Mouse (Mus musculus): ENCODE measurements around the gene Bin2. TPM values are rescaled to one million over a fixed set of nuclear protein-coding genes. Genes with fewer than 3 reads are reported as not detected.
A peak's percentile ranks its signal among the peaks of the same experiment; 100 is the strongest.
"Not testable (repeated sequence)": the region's sequence is repeated elsewhere in the genome, so short reads cannot be mapped to it uniquely, and the experiment has no call there.

The Bin2 gene
- total RNA-seq, 2 experiments from 2014 or later = 0.53 to 0.89 TPM

DNA sequence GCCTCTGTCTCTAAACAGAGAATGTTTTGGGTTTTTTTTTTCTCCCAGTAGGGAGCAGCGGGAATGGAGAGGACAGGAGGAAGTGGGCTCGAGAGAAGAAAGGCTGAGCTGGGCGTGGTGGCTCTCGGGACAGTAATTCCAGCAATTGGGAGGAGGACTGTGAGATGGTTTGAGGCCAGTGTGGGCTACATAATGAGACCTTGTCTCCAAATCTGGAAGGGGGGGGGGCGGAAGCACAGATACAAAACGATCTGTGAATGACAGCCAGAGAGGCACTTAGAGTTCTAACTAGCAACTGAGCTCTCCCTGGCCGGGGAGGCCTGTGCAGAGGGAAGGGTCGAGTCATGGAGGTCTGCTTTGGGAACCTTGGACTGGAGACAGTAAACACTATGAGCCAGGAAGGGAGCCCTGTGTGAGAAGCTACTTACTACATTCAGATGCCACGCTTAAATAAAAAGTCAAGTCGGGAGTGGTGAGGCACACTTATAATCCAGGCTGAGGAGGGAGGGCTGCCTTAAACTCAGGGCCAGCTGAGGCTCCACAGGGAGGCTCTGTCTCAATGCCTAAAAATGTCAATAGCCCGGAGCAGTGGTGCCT lies 41.5 kb downstream of the Bin2 start:
- intact Hi-C loops (cut with DNase I; ENCODE audit: low total_unique reads) = no loop called here

DNA sequence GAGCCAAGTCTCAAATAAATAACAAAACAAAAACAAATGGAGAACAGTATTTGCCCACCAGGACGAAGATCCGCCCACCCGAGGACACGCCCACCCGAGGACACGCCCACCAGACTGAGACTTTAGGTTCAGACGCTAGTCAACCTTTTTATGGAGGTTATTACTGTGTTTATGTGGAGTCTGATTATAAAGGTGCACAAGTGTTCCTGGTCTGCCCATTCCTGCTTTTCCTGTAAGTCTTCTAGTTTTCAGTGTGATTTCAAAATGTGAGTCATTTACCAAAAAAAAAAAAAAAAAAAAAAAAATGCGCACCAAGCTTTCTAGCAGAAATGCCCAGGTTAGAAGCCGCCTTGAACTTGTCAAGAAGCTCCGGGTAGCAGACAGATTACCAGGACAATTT lies 42.1 kb downstream of the Bin2 start:
- intact Hi-C loops (cut with DNase I; ENCODE audit: low total_unique reads) = no loop called here
- no peak for DNase-seq

More for the DNA sequence above, 41.5 kb downstream of the Bin2 start:
- DNase-seq = no peak

DNA sequence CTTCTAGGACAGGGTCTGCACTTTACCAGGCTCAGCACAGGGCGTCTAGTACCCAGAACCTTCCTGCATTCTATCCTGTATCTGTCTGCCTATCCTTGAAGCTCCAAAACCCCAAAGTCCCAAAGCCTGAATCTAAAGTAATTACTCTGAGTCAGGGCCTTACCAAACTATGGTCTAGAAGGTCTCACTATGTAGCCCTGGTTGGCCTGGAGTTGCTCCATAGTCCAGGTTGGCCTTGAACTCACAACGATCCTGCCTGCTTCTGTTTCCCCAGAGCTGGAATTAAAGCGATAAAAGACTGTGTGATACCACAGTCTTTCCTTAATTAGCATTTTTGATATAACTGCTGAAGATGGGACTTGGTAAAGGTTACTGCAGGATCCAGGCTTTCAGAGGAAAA lies 44.9 kb downstream of the Bin2 start:
- intact Hi-C loops (cut with DNase I; ENCODE audit: low total_unique reads) = no loop called here
- no peak for DNase-seq

DNA sequence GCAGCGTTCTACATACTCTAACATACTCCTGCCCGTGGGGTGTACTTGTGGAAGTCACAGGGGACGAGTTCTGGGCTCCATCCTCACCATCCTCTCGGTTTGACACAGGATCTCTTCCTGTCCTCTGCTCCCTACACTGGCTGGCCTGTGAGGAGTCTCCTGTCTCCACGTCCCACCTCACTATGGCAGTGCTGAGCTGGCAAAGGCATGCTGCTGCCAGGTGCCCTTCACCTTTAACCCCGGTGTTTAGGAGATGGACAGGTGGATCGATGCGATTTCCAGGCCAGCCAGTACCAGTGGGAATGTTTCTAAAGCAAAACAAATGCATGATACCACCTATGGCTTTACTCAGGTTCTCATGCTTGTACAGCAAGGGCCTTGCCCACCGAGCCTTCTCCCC lies 45.6 kb downstream of the Bin2 start:
- no peak for DNase-seq
- intact Hi-C loops (cut with DNase I; ENCODE audit: low total_unique reads) = no loop called here

DNA sequence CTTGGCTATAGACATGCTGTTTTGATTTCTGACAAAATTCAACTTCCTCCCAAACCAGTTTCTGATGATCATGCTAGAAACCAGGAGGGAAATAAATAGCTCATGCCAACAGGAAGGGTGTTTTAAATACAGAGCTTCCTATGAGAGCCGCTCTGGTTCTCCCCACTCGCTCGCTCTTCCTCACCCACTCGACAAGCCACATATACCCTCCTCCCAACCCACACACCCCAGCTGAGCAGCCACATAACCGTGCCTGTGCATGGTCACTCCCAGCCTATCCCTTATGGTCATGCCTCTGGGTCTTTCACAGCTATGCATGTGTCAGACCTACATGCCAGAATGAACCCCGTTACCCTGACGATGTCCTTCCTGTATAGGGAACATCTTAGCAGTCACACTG lies 47.2 kb downstream of the Bin2 start:
- intact Hi-C loops (cut with DNase I; ENCODE audit: low total_unique reads) = no loop called here
- DNase-seq = no peak

DNA sequence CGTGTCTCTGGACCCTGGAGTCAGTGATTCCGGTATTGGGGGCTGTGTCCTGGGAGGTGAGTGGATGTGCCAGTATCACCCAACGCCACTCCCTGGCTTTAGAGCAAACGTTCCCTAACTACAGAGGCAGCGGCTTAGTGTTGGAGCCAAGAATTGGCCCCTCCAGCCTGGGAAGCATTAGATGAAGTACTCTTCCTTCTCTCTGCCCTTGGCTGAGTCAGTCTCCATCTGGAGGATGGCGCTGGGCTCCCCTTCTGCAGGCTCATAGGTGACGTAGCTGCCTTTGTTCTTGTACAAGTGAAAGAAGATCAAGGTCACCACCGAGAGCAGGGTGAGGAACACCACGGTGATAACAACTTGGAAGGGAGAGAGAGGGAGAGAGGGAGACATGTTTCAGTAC lies 47.7 kb downstream of the Bin2 start:
- intact Hi-C loops (cut with DNase I; ENCODE audit: low total_unique reads); DNase-seq: not testable (repeated sequence)

DNA sequence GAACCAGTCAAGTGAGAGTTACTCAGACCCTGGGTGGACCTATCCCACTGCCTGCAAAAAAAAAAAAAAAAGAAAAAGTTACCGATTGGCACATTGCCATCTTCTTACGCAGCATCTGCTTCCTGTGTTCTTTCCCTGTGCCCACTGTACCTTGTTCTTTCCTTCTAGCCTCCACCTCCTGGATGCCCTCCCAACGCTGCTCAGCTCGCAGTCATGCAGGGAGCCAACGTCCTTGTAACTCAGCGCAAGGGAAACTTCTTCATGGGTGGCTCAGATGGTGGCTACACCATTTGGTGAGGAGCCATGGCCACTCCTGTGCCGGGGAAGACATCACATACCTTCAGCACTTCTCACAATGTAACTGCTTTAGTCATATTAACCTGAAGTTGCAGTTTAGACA lies 50.2 kb downstream of the Bin2 start:
- intact Hi-C loops (cut with DNase I; ENCODE audit: low total_unique reads) = no loop called here
- DNase-seq = no peak

DNA sequence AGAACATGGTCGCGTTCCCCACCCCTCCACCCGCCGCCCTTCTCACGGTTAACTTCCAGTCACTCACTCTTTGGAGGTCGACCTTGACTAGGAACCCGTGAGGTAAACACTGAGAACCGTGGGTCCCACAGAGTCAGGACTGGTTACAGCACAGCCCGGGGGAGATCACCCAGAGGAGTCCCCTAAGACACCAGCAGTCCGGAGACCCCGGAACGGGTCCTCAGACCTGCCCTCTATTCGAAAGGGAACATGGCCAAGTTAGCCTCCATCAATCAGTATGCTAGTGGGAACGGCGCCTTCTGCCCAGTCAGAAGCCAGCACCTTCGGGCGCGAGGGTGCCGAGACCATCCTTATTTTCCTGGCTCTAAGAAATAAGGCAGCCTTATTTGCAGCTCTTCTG lies 53.1 kb downstream of the Bin2 start:
- no peak for DNase-seq
- intact Hi-C loops (cut with DNase I; ENCODE audit: low total_unique reads) = no loop called here

DNA sequence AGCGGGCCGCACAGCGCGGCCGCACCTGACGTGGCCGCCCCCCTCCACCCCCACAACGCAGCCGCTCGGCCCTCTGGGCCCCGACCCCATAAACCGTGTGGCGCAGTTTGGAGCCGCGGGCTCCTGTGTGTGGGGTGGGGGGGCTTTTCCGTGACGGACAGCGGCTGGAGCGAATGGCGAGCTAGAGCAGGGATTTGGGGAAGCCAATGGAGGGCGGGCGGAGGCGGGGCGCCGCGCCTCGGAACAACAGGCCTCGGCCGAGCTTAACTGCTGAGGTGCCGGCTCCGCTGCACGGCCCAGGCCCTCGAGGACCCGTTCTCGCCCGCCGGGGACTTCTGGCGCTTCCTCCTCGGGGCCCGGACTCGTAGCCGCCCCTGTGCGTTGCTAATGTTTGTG lies 53.5 kb downstream of the Bin2 start:
- intact Hi-C loops (cut with DNase I; ENCODE audit: low total_unique reads) = no loop called here
- DNase-seq = peak; percentile 94

DNA sequence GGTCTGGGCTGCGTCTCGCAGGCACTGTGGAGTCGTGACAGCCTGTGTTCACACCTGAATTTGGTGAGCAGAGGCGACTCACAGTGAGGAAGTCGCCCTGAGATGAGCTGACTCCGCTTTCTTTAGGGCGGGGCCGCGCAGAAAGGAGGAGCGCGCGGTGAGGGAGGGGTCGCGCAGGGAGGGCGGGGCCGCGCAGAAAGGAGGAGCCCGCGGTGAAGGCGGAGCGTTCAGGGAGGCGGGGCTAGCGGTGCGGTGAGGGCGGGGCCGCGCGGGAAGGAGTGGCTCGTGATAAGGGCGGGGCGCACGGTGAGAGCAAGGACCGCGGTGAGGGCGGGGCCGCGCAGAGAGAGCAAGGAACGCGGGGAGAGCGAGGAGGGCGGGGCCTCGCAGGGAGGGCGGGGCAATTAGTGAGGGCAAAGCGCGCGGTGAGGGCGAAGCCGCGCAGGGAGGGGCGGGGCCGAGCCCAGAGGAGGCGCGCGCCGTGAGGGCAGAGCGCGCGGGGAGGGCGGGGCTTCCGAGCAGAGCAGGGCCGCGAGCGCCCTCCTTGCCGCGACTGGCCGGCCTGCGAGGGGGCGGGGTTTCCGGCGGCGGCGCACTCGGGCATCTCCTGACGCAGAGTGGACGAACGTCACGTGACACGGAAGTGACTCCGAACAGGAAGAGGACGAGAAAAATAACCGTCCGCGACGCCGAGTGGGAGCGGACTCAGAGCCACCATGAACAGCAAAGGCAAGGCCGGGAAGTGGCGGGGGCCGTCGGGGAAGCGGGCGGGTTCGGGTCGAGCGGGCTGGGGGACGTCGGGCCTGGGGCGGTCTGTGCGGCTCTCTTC lies 54.1 kb downstream of the Bin2 start, which contains the start of gene Dazap2:
Dazap2 (plus strand) TSS at position 354 of the 829 bp plus-strand sequence.
- peak; percentile 99 for DNase-seq
- intact Hi-C loops (cut with DNase I; ENCODE audit: low total_unique reads) = no loop called here

DNA sequence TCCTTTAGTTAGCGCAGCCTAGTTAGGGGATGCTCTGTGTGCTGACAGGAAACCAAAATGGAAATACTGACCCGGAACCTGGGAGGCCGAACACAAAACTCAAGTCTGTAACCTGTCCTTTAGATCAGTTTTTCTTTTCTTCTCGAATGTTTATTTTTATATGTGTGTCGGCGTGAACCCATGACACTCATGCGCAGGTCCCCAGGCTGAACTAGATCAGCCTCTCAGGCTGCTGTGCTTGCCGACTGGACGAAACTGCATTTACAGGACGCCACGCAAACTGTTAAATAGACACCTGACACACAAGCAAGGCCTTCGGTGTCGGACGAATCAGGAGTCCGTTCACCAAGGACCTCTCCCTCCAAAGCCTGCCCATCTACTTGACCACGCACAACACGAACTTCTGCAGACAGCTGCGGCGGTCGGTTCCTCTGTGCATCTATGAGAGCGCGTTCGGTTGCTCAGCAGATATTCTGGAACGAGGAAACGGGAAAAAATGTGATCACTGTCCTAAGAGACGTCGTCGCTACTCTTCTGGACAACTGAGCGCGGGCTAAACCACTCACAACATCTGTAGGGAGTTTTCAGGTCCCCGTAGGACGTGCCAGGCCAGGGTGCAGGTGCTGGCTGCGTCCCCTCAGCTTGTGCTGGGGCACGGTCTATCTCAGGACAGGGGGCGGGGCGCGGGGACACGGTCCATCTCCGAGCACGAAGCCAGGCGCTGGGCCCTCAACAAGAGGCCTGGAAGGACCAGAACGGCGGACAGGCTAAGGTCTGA lies 54.9 kb downstream of the Bin2 start:
- intact Hi-C loops (cut with DNase I; ENCODE audit: low total_unique reads) = no loop called here
- DNase-seq = peak; percentile 72

DNA sequence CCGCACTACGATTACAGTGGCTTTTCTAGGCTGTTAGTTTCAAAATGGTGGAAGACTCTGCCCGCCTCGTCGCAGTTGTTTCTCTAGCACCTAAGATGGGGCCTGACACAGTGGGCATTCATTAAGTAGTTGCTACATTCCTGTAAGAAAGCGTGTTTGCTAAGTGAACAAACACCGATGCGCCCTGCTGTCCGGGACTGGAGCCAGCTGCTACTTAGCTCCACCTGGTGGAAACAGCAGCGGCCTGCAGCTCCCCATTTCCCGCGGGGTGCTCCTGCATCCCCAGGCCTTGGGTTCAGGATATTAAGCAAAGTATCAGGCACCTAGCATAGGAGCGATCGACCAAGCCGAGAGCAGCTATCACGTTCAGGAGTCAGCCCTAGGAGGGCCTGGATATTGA lies 55.8 kb downstream of the Bin2 start:
- intact Hi-C loops (cut with DNase I; ENCODE audit: low total_unique reads) = no loop called here
- peak; percentile 80 for DNase-seq

DNA sequence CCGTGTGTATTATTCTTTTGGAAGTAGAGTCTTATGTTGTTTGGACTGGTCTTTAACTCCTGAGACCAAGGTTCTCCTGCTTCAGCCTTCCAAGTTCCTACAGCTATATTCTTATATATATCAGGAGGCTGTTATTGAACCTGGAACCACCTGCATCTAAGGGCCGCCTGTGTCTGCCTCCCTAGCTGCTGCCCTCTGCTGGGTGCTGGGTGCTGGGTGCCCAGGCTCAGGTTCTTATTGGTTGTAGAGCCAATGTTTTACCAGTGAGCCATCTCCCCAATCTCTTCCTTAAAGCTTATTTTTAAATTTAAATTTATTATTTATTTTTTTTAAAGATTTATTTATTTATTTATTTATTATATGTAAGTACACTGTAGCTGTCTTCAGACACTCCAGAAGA lies 56.9 kb downstream of the Bin2 start:
- intact Hi-C loops (cut with DNase I; ENCODE audit: low total_unique reads) = no loop called here
- no peak for DNase-seq

DNA sequence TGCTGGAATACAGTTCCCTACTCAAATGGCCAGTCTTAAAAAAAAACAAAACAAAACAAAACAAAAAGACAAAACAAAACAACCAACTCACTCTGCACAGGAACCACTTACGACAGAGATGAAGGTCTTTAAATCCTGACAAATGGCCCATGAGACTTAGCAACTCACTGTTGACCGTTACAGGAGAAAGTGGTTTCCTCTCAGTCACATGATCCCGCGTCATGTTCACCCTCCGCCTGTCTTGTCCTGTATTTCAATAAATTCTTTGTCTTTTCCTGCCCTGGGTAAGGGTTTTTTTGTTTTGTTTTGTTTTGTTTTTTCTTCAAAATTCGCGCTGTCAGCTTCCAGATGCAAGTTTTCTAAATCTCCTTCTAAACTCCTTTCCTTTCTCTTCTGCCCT lies 57.4 kb downstream of the Bin2 start:
- intact Hi-C loops (cut with DNase I; ENCODE audit: low total_unique reads) = no loop called here
- no peak for DNase-seq

DNA sequence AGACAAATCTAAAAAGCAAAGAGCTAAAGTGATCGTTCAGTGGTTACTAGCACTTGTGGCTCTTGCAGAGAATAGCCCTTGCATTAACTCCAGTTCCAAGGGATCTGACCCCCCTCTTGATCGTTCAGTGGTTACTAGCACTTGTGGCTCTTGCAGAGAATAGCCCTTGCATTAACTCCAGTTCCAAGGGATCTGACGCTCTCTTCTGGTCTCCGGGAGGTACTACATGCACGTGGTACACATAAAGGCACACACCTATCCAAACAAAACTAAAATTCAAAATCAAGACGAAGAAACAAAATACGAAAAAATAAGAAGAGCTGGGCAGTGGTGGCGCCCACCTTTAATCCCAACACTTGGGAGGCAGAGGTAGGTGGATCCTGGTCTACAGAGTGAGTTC lies 62.7 kb downstream of the Bin2 start:
- DNase-seq; intact Hi-C loops (cut with DNase I; ENCODE audit: low total_unique reads): not testable (repeated sequence)

DNA sequence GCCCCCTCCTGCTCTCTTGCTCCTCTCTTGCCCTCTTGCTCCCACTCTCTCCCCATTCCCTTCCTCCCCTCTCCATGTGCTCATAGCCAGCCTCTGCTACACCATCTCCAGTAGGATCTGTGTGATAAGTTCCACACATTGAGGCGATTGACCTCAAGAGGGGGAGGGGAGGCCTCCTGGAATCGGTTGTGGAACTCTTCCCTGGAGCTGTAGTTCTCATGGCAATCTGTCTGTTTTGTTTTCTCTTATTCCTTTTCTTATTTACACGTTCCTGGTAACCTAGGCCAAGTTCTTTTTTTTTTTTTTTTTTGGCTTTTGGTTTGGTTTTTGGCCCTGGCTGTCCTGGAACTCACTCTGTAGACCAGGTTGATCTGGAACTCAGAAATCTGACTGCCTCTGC lies 67.7 kb downstream of the Bin2 start:
- intact Hi-C loops (cut with DNase I; ENCODE audit: low total_unique reads) = loop anchor here (5.0 kb wide), 1 partner anchor 49 kb away; the partner anchor contains the start of gene Tfcp2
- DNase-seq = no peak

DNA sequence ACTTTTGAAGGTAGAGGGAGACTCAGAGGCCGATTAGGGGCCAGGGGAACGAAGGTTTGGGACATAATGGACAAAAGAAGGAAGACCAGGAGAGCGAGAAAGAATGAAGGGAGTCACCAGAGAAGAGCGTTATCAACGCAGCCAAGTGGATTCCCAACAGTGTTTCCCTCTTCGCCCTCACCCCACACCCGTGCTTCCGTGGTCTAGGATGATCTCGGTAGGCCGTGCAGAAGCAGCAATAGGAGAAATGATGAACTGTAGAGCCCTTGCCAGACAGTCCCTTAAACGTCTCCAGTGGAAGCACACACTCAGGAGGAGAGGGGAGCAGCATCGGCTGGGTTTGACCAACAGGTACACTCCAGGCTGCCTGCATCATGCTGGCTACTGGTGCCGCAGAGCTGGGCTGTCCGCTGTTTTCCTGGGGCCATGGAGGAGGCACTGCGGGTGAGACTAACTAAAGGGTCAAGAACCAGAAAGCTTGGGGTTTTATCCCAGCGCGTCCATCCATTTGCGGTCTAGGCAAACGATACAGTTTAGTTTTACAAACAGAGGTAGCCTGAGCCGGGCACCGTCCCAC lies 68.6 kb downstream of the Bin2 start:
- no peak for DNase-seq
- intact Hi-C loops (cut with DNase I; ENCODE audit: low total_unique reads) = loop anchor here (5.0 kb wide), 1 partner anchor 48 kb away; the partner anchor contains the start of gene Tfcp2

DNA sequence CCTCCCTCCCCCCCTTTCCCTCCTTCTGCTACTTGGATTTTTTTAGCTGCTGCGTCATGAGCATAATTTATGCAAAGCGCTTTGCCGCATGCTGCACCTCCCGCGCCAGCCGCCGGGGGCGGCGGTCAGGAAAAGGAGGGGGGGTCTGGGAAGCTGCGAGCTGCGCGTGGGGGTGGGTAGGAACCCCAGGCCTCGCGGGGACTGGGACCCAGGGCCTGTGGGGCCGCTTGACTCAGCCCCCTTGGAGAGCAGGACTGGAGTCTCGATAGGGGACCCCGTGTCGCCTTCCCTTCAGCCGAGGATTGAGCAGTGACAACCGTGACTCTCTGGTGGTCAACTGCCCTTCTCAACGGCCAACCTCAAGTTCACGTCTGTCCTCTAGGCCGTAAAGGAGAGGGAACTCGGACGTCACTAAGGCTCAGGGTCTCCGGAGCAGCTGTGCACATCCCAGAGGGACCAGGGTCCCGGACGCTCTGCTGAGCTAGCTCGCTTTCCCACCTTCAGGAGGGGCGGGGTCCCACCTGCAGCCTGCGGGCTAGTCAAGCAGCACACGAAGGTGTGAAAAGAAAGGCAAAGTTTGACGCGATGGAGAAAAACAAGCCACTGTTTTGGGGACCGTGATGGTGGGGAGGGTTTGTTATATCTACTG lies 69.2 kb downstream of the Bin2 start:
- intact Hi-C loops (cut with DNase I; ENCODE audit: low total_unique reads) = loop anchor here (5.0 kb wide), 1 partner anchor 48 kb away; the partner anchor contains the start of gene Tfcp2

DNA sequence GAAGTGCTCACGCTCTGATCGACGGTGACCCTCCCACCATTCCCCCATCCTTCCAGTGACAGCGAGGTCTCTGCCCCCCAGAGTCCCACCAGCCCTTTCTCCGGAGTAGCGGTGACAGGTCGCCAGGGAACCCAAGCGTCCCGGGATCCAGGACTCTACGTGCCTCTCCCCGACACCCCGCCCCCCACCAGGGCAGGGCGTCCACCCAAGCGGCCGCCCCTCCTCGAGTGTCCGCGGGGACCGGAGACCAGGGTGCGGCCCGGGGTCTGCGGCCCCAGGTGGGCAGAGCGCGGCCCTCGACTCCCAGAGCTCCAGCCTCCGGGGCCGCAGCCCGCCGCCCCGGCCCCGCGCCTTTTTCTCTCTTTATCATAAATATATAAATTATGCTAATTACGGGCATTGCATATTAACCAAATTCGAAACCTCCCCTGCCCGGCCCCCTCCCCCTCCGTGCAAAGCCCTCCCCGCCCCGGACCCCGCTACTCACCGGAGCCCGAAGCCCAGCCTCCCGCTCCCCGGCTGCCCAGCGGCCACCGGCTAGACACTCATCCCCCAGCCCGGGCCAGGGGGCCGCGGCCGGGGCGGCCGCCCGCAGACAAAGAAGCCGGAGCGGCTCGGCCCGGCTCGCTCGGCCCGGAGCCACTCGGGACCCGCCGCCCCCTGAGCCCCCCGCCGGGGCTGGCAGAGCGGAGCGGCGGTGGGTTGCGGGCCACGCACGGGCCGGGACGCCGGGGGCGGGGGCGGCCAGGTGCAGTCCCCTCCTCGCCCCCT lies 69.9 kb downstream of the Bin2 start, which contains the start of gene Pou6f1:
Pou6f1 (minus strand) TSS at position 709 of the 771 bp plus-strand sequence.
- peak; percentile 54 for DNase-seq

More for the DNA sequence above, 69.2 kb downstream of the Bin2 start:
- peak; percentile 77 for DNase-seq

More for the DNA sequence above, 69.9 kb downstream of the Bin2 start, which contains the start of gene Pou6f1:
- intact Hi-C loops (cut with DNase I; ENCODE audit: low total_unique reads) = loop anchor here (5.0 kb wide), 1 partner anchor 47 kb away; the partner anchor contains the start of gene Tfcp2

Data from gastrocnemius, postnatal 14 days (tissue).